Mouse (Mus musculus) neural tube, embryonic 15.5 days (tissue): ENCODE data around the gene Cox10. TPM values are rescaled to one million over a fixed set of nuclear protein-coding genes. Genes with fewer than 3 reads are reported as not detected.

Source experiments
- ATAC-seq: fragments of 200-750 bp; cut with Nextera tagmentation; 2 replicates; pipeline ENCODE4 v1.8.0; 2017; ENCODE audit warnings: mild to moderate bottlenecking, moderate TSS enrichment, moderate library complexity; ENCODE audit not compliant: low FRiP score
- H3K27ac ChIP-seq: fragments of 300-500 bp; sonication (generic); replicated peaks from 2 replicates; pipeline ENCODE4 v1.5.1; 2015; ENCODE audit warnings: mild to moderate bottlenecking, inconsistent platforms
- H3K27me3 ChIP-seq: fragments of 300-500 bp; sonication (generic); replicated peaks from 2 replicates; pipeline ENCODE4 v1.6.1; 2015; ENCODE audit warnings: inconsistent platforms
- H3K36me3 ChIP-seq: fragments of 300-500 bp; sonication (generic); 2 replicates; pipeline ENCODE4 v1.6.1; 2015; ENCODE audit warnings: inconsistent platforms
- H3K4me1 ChIP-seq: fragments of 300-500 bp; sonication (generic); 2 replicates; pipeline ENCODE4 v1.6.1; 2015; ENCODE audit warnings: inconsistent platforms
- H3K4me2 ChIP-seq: fragments of 300-500 bp; sonication (generic); 2 replicates; pipeline ENCODE4 v1.6.1; 2015; ENCODE audit warnings: inconsistent platforms, mild to moderate bottlenecking, moderate library complexity
- H3K4me3 ChIP-seq: fragments of 300-500 bp; sonication (generic); replicated peaks from 2 replicates; pipeline ENCODE4 v1.5.1; 2015; ENCODE audit warnings: mild to moderate bottlenecking, inconsistent platforms
- H3K9ac ChIP-seq: fragments of 300-500 bp; sonication (generic); replicated peaks from 2 replicates; pipeline ENCODE4 v1.6.1; 2015; ENCODE audit warnings: mild to moderate bottlenecking, inconsistent platforms
- H3K9me3 ChIP-seq: fragments of 300-500 bp; sonication (generic); replicated peaks from 2 replicates; pipeline ENCODE4 v1.6.1; 2016; ENCODE audit warnings: inconsistent platforms
- WGBS: fragments of 180-500 bp; shearing (Covaris S2); methylation state at CpG from one replicate; pipeline ENCODE4 v1.1.7; 2015; ENCODE audit warnings: mixed read lengths; 5-methylcytosine and 5-hydroxymethylcytosine counted together
- polyA plus RNA-seq: library from polyadenylated mRNA; unstranded; fragments of >200 nt; fragmentation: Nextera tagmentation; extraction: Ambion mirVana; gene quantifications from 2 replicates; pipeline ENCODE4 v1.2.1, GENCODE M21; 2015

Gene Cox10
- polyA plus RNA-seq, 1 experiment from 2014 or later: 24.0 TPM

GRCm38 (mm10) chr11:63921044-63921951, 158.0 kb downstream of the Cox10 start:
- Histone ChIP-seq H3K36me3 (no peaks in the 10 kb centered on the region), H3K9me3 (no peaks in the 10 kb centered on the region), H3K4me2 (peak overlapping the region; percentile 78), H3K27ac (peak overlapping the region; percentile 73), H3K9ac (peak overlapping the region; percentile 74), H3K4me1 (peaks cover 78% of the 10 kb centered on the region), H3K27me3 (peaks cover 48% of the 10 kb centered on the region), H3K4me3 (peak overlapping the region; percentile 68)
- peak; percentile 15; the same call in 1 of the 2 replicates for ATAC-seq
- under 1% methylated on average over 79 of the region's 80 CpGs for WGBS

GRCm38 (mm10) chr11:63920531-63920930, 158.7 kb downstream of the Cox10 start:
- H3K36me3 ChIP-seq: no peaks in the 10 kb centered on the region
- peak; percentile 69 for ATAC-seq
- peaks cover 43% of the 10 kb centered on the region for H3K27me3 ChIP-seq
- peak overlapping the region; percentile 74 for H3K9ac ChIP-seq
- peaks cover 81% of the 10 kb centered on the region for H3K4me1 ChIP-seq
- peak overlapping the region; percentile 73 for H3K27ac ChIP-seq
- H3K4me3 ChIP-seq: peak overlapping the region; percentile 68
- WGBS: 0% methylated on average over 33 of the region's 33 CpGs
- no peaks in the 10 kb centered on the region for H3K9me3 ChIP-seq
- peak overlapping the region; percentile 78 for H3K4me2 ChIP-seq

- 3% methylated on average over 52 of the region's 52 CpGs for WGBS
- H3K36me3 ChIP-seq: no peaks in the 10 kb centered on the region
- peak overlapping the region; percentile 60 for H3K27ac ChIP-seq
Measured at GRCm38 (mm10) chr11:63919211-63920098, 159.8 kb downstream of the Cox10 start.

GRCm38 (mm10) chr11:63918321-63919105, 160.8 kb downstream of the Cox10 start:
- Histone ChIP-seq H3K9me3 (no peaks in the 10 kb centered on the region), H3K4me2 (peak overlapping the region; percentile 78), H3K4me1 (peaks cover 76% of the 10 kb centered on the region), H3K9ac (peak overlapping the region; percentile 74), H3K4me3 (peak overlapping the region; percentile 68), H3K27me3 (peaks cover 23% of the 10 kb centered on the region), H3K36me3 (no peaks in the 10 kb centered on the region), H3K27ac (0 out of 2 replicates have a peak overlapping the region, but pooled peaks have one; percentile 11)
- no peak for ATAC-seq
- 13% methylated on average over 17 of the region's 17 CpGs for WGBS

More at GRCm38 (mm10) chr11:63919211-63920098, 159.8 kb downstream of the Cox10 start:
- Histone ChIP-seq H3K4me1 (peaks cover 76% of the 10 kb centered on the region), H3K9me3 (no peaks in the 10 kb centered on the region), H3K9ac (peak overlapping the region; percentile 74), H3K27me3 (peaks cover 32% of the 10 kb centered on the region), H3K4me2 (peak overlapping the region; percentile 78), H3K4me3 (peak overlapping the region; percentile 68)
- no peak for ATAC-seq

GRCm38 (mm10) chr11:63917561-63917960, 161.7 kb downstream of the Cox10 start:
- no peak overlapping the region for H3K27ac ChIP-seq
- no peaks in the 10 kb centered on the region for H3K36me3 ChIP-seq
- ATAC-seq: no peak
- peak overlapping the region; percentile 78 for H3K4me2 ChIP-seq
- peaks cover 71% of the 10 kb centered on the region for H3K4me1 ChIP-seq
- no peaks in the 10 kb centered on the region for H3K9me3 ChIP-seq
- H3K27me3 ChIP-seq: peaks cover 15% of the 10 kb centered on the region
- H3K9ac ChIP-seq: no peak overlapping the region
- 0 out of 2 replicates have a peak overlapping the region, but pooled peaks have one; percentile 2 for H3K4me3 ChIP-seq
- WGBS: 17% methylated on average over 6 of the region's 6 CpGs

GRCm38 (mm10) chr11:63914388-63914787, 164.9 kb downstream of the Cox10 start:
- peaks cover 53% of the 10 kb centered on the region for H3K4me1 ChIP-seq
- peak overlapping the region; percentile 81 for H3K4me2 ChIP-seq
- peak overlapping the region; percentile 45 for H3K4me3 ChIP-seq
- peak overlapping the region; percentile 31; the same call in 1 of the 2 replicates for H3K9ac ChIP-seq
- WGBS: under 1% methylated on average over 20 of the region's 20 CpGs
- H3K9me3 ChIP-seq: no peaks in the 10 kb centered on the region
- ATAC-seq: peak; percentile 91
- H3K36me3 ChIP-seq: no peaks in the 10 kb centered on the region
- peaks cover 9% of the 10 kb centered on the region for H3K27me3 ChIP-seq
- peak overlapping the region; percentile 51 for H3K27ac ChIP-seq

- Histone ChIP-seq H3K27me3 (peaks cover 9% of the 10 kb centered on the region), H3K9me3 (no peaks in the 10 kb centered on the region), H3K27ac (peak overlapping the region; percentile 51), H3K9ac (peak overlapping the region; percentile 31; the same call in 1 of the 2 replicates), H3K4me3 (peak overlapping the region; percentile 45), H3K4me2 (peak overlapping the region; percentile 81), H3K36me3 (no peaks in the 10 kb centered on the region), H3K4me1 (peaks cover 48% of the 10 kb centered on the region)
- peak; percentile 60 for ATAC-seq
- WGBS: 24% methylated on average over 4 of the region's 4 CpGs
Measured at GRCm38 (mm10) chr11:63913936-63914335, 165.3 kb downstream of the Cox10 start.

Other genes with a start within 250 kb of the Cox10 start
- gene Hs3st3b1, start 157.2 kb downstream of the Cox10 start, polyA plus RNA-seq: 7.0 and 7.1 TPM in 2 replicates